In the genomic region with DNA sequence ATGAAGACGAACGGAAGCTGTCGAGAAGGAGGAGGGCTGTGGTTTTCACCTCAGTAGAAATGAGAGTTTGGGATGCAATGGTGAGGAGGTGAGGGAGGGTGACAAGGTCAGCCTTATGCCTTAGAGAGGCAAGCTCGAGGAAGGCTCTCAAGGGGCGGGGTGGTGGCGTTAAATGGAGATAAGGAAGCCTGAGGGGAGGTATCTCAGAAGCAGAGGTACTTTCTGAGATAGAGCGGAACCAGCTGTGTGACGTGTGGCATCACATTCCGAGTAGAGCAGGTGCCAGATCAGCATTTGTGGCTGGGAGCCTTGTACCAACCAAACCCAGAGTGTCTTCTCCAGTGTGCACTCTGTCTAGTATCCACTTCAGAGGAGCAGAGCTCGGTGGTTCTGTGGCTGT, we compare ENCODE assay signal across 26 mouse cellular contexts.
A peak's percentile ranks its signal among the peaks of the same experiment; 100 is the strongest.
DNase-seq lines count a peak whose midpoint lies in the region; ATAC-seq lines count a peak whose summit lies in the region.
"Had no signal": no experiment of that assay in that cellular context is flagged by ENCODE, and none has a peak within 500 bp of the region (broad histone marks: within the 10 kb centered on the region; RNA-seq: fewer than 3 reads in every experiment).

No protein-coding gene starts in this region.

- H3K4me3 ChIP-seq in forebrain, embryonic 11.5 days (ENCODE audit: low read depth, low read length) = no peak overlapping the region
- H3K4me3 ChIP-seq in forebrain, embryonic 13.5 days = no peak overlapping the region
- H3K4me3 ChIP-seq in hindbrain, embryonic 14.5 days (replicated peaks; ENCODE audit: low read length) = no peak overlapping the region
- no peak overlapping the region for H3K4me3 ChIP-seq in hindbrain, embryonic 16.5 days (ENCODE audit: low read length)
- H3K4me3 ChIP-seq: embryonic facial prominence, embryonic 10.5 days; embryonic facial prominence, embryonic 15.5 days; limb, embryonic 13.5 days; lung, embryonic 15.5 days; stomach, embryonic 15.5 days had no signal

- no peaks in the 10 kb centered on the region for H3K9me3 ChIP-seq in forebrain, embryonic 11.5 days (ENCODE audit: control insufficient read depth, low read length)
- H3K9me3 ChIP-seq in forebrain, embryonic 13.5 days (replicated peaks) = no peaks in the 10 kb centered on the region
- H3K9me3 ChIP-seq in hindbrain, embryonic 14.5 days (ENCODE audit: control insufficient read depth, low read length) = no peaks in the 10 kb centered on the region
- H3K9me3 ChIP-seq in hindbrain, embryonic 16.5 days (ENCODE audit: control insufficient read depth, low read length) = no peaks in the 10 kb centered on the region
- H3K9me3 ChIP-seq: embryonic facial prominence, embryonic 10.5 days; embryonic facial prominence, embryonic 15.5 days; limb, embryonic 13.5 days; lung, embryonic 15.5 days; stomach, embryonic 15.5 days had no signal

- no peak overlapping the region for H3K4me2 ChIP-seq in forebrain, embryonic 11.5 days (ENCODE audit: low read depth, low read length, severe bottlenecking)
- no peak overlapping the region for H3K4me2 ChIP-seq in forebrain, embryonic 13.5 days
- H3K4me2 ChIP-seq in hindbrain, embryonic 14.5 days (replicated peaks) = no peak overlapping the region
- no peak overlapping the region for H3K4me2 ChIP-seq in hindbrain, embryonic 16.5 days (ENCODE audit: low read length)
- H3K4me2 ChIP-seq: embryonic facial prominence, embryonic 15.5 days; limb, embryonic 13.5 days; liver, embryonic 11.5 days; lung, embryonic 15.5 days; stomach, embryonic 15.5 days had no signal

- WGBS in forebrain, embryonic 11.5 days = 86% methylated on average over 10 of the region's 10 CpGs
- 94% methylated on average over 10 of the region's 10 CpGs for WGBS in forebrain, embryonic 13.5 days
- 94% methylated on average over 10 of the region's 10 CpGs for WGBS in hindbrain, embryonic 14.5 days
- WGBS in hindbrain, embryonic 16.5 days = 94% methylated on average over 10 of the region's 10 CpGs

- DNase-seq in forebrain, embryonic 11.5 days (ENCODE audit: low spot score) = peak; percentile 17
- no peak for DNase-seq in hindbrain, embryonic 14.5 days (ENCODE audit: low spot score)
- DNase-seq in right cerebral cortex, postnatal 10 days (ENCODE audit: low spot score in 2 of 2) = peak; percentile 8 to 14
- no peak for DNase-seq in right cerebral cortex, adult 18-20 months
- DNase-seq in thymus, postnatal 36 days = no peak
- DNase-seq: adrenal gland, adult 8-10 months; cerebellum, adult 2 months; cerebellum, postnatal 14 days; kidney, adult 9 months; kidney, postnatal 14 days; layer of hippocampus, adult 9-11 months; midbrain, embryonic 14.5 days; right cerebral cortex, postnatal 25 days; thymus, adult 2 months; thymus, postnatal 4 days had no signal

- H3K36me3 ChIP-seq in forebrain, embryonic 11.5 days (ENCODE audit: control insufficient read depth, insufficient read depth, low read length) = no peaks in the 10 kb centered on the region
- no peaks in the 10 kb centered on the region for H3K36me3 ChIP-seq in forebrain, embryonic 13.5 days (ENCODE audit: poor library complexity, severe bottlenecking)
- no peaks in the 10 kb centered on the region for H3K36me3 ChIP-seq in hindbrain, embryonic 14.5 days (replicated peaks; ENCODE audit: control insufficient read depth, insufficient read depth)
- no peaks in the 10 kb centered on the region for H3K36me3 ChIP-seq in hindbrain, embryonic 16.5 days (ENCODE audit: control insufficient read depth, insufficient read depth, low read length)
- H3K36me3 ChIP-seq: lung, embryonic 15.5 days; stomach, embryonic 15.5 days had no signal

- 0 out of 2 replicates have a peak, but pooled peaks cover 2% of the 10 kb centered on the region for H3K4me1 ChIP-seq in forebrain, embryonic 11.5 days (replicated peaks; ENCODE audit: control insufficient read depth, insufficient read depth, low read length)
- peaks cover 17% of the 10 kb centered on the region for H3K4me1 ChIP-seq in forebrain, embryonic 13.5 days
- peaks cover 12% of the 10 kb centered on the region; the same call in 1 of the 2 replicates for H3K4me1 ChIP-seq in hindbrain, embryonic 14.5 days (replicated peaks; ENCODE audit: control insufficient read depth, insufficient read depth, low read length)
- peaks cover 11% of the 10 kb centered on the region for H3K4me1 ChIP-seq in hindbrain, embryonic 16.5 days (ENCODE audit: control insufficient read depth, insufficient read depth, low read depth, low read length)

- ATAC-seq in forebrain, embryonic 11.5 days (replicated peaks; ENCODE audit: low FRiP score) = no peak
- no peak for ATAC-seq in forebrain, embryonic 13.5 days
- ATAC-seq in hindbrain, embryonic 14.5 days (ENCODE audit: low FRiP score) = 0 out of 2 replicates have a peak, but pooled peaks have one; percentile 31
- no peak for ATAC-seq in hindbrain, embryonic 16.5 days
- ATAC-seq: activated CD4-positive, CD25-positive, alpha-beta regulatory T cell, adult 4 months; forebrain, embryonic 14.5 days; intestine, embryonic 16.5 days had no signal

- no peak overlapping the region for H3K9ac ChIP-seq in forebrain, embryonic 11.5 days (ENCODE audit: low read length)
- no peak overlapping the region for H3K9ac ChIP-seq in forebrain, embryonic 13.5 days
- H3K9ac ChIP-seq in hindbrain, embryonic 14.5 days = no peak overlapping the region
- no peak overlapping the region for H3K9ac ChIP-seq in hindbrain, embryonic 16.5 days (ENCODE audit: low read depth, low read length)
- H3K9ac ChIP-seq: embryonic facial prominence, embryonic 15.5 days; limb, embryonic 13.5 days; lung, embryonic 15.5 days; stomach, embryonic 15.5 days had no signal

- no peaks in the 10 kb centered on the region for H3K27me3 ChIP-seq in forebrain, embryonic 11.5 days (ENCODE audit: control insufficient read depth, insufficient read depth, low read length)
- no peaks in the 10 kb centered on the region for H3K27me3 ChIP-seq in forebrain, embryonic 13.5 days
- no peaks in the 10 kb centered on the region for H3K27me3 ChIP-seq in hindbrain, embryonic 14.5 days (ENCODE audit: control insufficient read depth, insufficient read depth, low read length)
- H3K27me3 ChIP-seq in hindbrain, embryonic 16.5 days (replicated peaks; ENCODE audit: control insufficient read depth, insufficient read depth, low read length) = no peaks in the 10 kb centered on the region
- H3K27me3 ChIP-seq: embryonic facial prominence, embryonic 15.5 days; limb, embryonic 13.5 days; lung, embryonic 15.5 days; stomach, embryonic 15.5 days had no signal

- H3K27ac ChIP-seq in forebrain, embryonic 11.5 days (ENCODE audit: low read depth, low read length) = no peak overlapping the region
- H3K27ac ChIP-seq in forebrain, embryonic 13.5 days = no peak overlapping the region
- no peak overlapping the region for H3K27ac ChIP-seq in hindbrain, embryonic 14.5 days
- no peak overlapping the region for H3K27ac ChIP-seq in hindbrain, embryonic 16.5 days (ENCODE audit: low read depth, low read length)
- H3K27ac ChIP-seq: embryonic facial prominence, embryonic 10.5 days; embryonic facial prominence, embryonic 15.5 days; limb, embryonic 13.5 days; lung, embryonic 15.5 days had no signal

Comparison
In these comparisons a context has a peak if more than half of its experiments do, and no peak if none do; other contexts are left out.
1. DNase-seq: peak in forebrain, embryonic 11.5 days (single experiment) and right cerebral cortex, postnatal 10 days (2 of 2); none in hindbrain, embryonic 14.5 days (single experiment), right cerebral cortex, adult 18-20 months (single experiment) and thymus, postnatal 36 days (0 of 2).